Mouse (Mus musculus) bone marrow, adult 2 months (tissue): ENCODE data around the gene Tmed8.
"Not testable (repeated sequence)": the region's sequence is repeated elsewhere in the genome, so short reads cannot be mapped to it uniquely, and the experiment has no call there.

Experiments used
- CTCF ChIP-seq: fragments of 200-500 bp; IDR thresholded peaks from 2 replicates; pipeline ENCODE4 v1.5.1; 2011; ENCODE audit warnings: low read length, control low read depth; ENCODE audit not compliant: control insufficient read depth, insufficient read depth
- POLR2A ChIP-seq: fragments of 200-500 bp; IDR thresholded peaks from 2 replicates; pipeline ENCODE4 v1.6.1; 2011; ENCODE audit warnings: low read depth, mild to moderate bottlenecking, control low read depth, low read length, borderline replicate concordance; ENCODE audit not compliant: control insufficient read depth

DNA sequence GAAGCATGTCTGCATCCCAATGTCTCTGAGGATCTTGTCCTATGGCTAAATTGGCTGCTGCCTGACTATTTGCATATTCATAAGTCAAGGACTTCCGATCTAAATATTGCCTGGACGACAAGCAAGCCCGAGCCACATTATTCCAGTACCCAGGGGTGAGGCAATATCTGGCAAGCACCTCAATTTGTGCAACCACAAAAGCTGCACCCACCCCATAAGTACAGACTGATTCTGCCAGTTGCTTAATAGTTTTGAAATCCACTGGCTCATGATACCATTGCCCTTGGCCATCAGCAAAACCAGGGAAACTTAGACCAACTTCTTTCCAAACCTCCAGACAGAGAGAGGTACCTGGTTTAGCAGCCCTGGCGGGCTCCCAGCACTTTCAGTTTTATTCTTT is 45.8 kb downstream of the Tmed8 start:
- TF ChIP-seq CTCF, POLR2A: not testable (repeated sequence)
